9 mouse cellular contexts compared by ENCODE assay signal in genomic region chr12:69501346-69501730, GRCm38 (mm10).
DNase-seq lines count a peak whose midpoint lies in the region; ATAC-seq and TF ChIP-seq lines count a peak whose summit lies in the region.
"Had no signal": no experiment of that assay in that cellular context is flagged by ENCODE, and none has a peak within 500 bp of the region (broad histone marks: within the 10 kb centered on the region; RNA-seq: fewer than 3 reads in every experiment).

No protein-coding gene starts in this region.

- peaks cover 26 to 31% of the 10 kb centered on the region in 2 experiments for H3K4me1 ChIP-seq in heart, embryonic 14.5 days (ENCODE audit: control insufficient read depth in 2 of 2, insufficient read depth in 2 of 2, low read length in 2 of 2)
- H3K4me1 ChIP-seq in cortical plate, adult 2 months (ENCODE audit: control insufficient read depth, insufficient read depth, low read length) = peaks cover 2% of the 10 kb centered on the region; the same call in 1 of the 2 replicates
- peaks cover 5% of the 10 kb centered on the region for H3K4me1 ChIP-seq in hindbrain, embryonic 11.5 days (replicated peaks; ENCODE audit: control insufficient read depth, insufficient read depth, low read length)
- peaks cover 19% of the 10 kb centered on the region for H3K4me1 ChIP-seq in midbrain, embryonic 13.5 days (replicated peaks)

- WGBS in heart, embryonic 14.5 days = 45% methylated on average over 2 of the region's 2 CpGs
- WGBS in hindbrain, embryonic 11.5 days = 40% methylated on average over 2 of the region's 2 CpGs
- WGBS in midbrain, embryonic 13.5 days = 42% methylated on average over 2 of the region's 2 CpGs

- TF ChIP-seq POLR2A in cortical plate, adult 2 months (IDR thresholded peaks at IDR 0.05; ENCODE audit: extremely low read depth, insufficient read depth, low read length) = no peak

- DNase-seq in heart, adult 8-10 months (ENCODE audit: low spot score) = no peak
- DNase-seq in hindbrain, embryonic 11.5 days (ENCODE audit: low spot score) = no peak
- DNase-seq in frontal cortex, postnatal 10 days (ENCODE audit: low spot score in 2 of 2) = no peak
- no peak for DNase-seq in adrenal gland, adult (ENCODE audit: inconsistent age in 2 of 2, low spot score in 1 of 2)
- no peak for DNase-seq in cerebellum, adult 8-10 months
- DNase-seq: liver, embryonic 13.5 days had no signal

- H3K9me3 ChIP-seq in heart, embryonic 14.5 days (ENCODE audit: control insufficient read depth, low read length) = no peaks in the 10 kb centered on the region
- no peaks in the 10 kb centered on the region for H3K9me3 ChIP-seq in hindbrain, embryonic 11.5 days (ENCODE audit: control insufficient read depth, low read length)
- no peaks in the 10 kb centered on the region for H3K9me3 ChIP-seq in midbrain, embryonic 13.5 days
- H3K9me3 ChIP-seq: liver, embryonic 13.5 days had no signal

- no peak for ATAC-seq in heart, embryonic 14.5 days (ENCODE audit: insufficient number of reproducible peaks, insufficient read depth, low FRiP score, low read depth)
- no peak; the same call in 1 of the 2 replicates for ATAC-seq in hindbrain, embryonic 11.5 days (ENCODE audit: low FRiP score)
- ATAC-seq in midbrain, embryonic 13.5 days = no peak

- no peak overlapping the region for H3K4me3 ChIP-seq in heart, embryonic 14.5 days (ENCODE audit: control insufficient read depth in 1 of 2, insufficient read depth in 1 of 2, low read depth in 1 of 2, low read length in 2 of 2)
- H3K4me3 ChIP-seq in cortical plate, adult 2 months (ENCODE audit: insufficient read depth, low read length) = no peak overlapping the region
- no peak overlapping the region for H3K4me3 ChIP-seq in hindbrain, embryonic 11.5 days (ENCODE audit: low read depth, low read length)
- H3K4me3 ChIP-seq in midbrain, embryonic 13.5 days (replicated peaks) = no peak overlapping the region
- H3K4me3 ChIP-seq: liver, embryonic 13.5 days had no signal

- TF ChIP-seq CTCF in cortical plate, adult 2 months (IDR thresholded peaks at IDR 0.05; ENCODE audit: extremely low read depth, insufficient read depth, low read length) = no peak

- H3K9ac ChIP-seq in heart, embryonic 14.5 days (ENCODE audit: low read length) = peak overlapping the region; percentile 60; the same call in 1 of the 2 replicates
- H3K9ac ChIP-seq in hindbrain, embryonic 11.5 days (ENCODE audit: low read depth, low read length) = no peak overlapping the region
- no peak overlapping the region for H3K9ac ChIP-seq in midbrain, embryonic 13.5 days (replicated peaks)
- H3K9ac ChIP-seq: liver, embryonic 13.5 days had no signal

- no peaks in the 10 kb centered on the region for H3K36me3 ChIP-seq in heart, embryonic 14.5 days (ENCODE audit: control insufficient read depth, insufficient read depth, low read length)
- no peaks in the 10 kb centered on the region for H3K36me3 ChIP-seq in hindbrain, embryonic 11.5 days (ENCODE audit: control insufficient read depth, insufficient read depth, low read length)
- no peaks in the 10 kb centered on the region for H3K36me3 ChIP-seq in midbrain, embryonic 13.5 days
- H3K36me3 ChIP-seq: liver, embryonic 13.5 days had no signal

- peak overlapping the region; percentile 48 for H3K4me2 ChIP-seq in heart, embryonic 14.5 days (ENCODE audit: low read length)
- H3K4me2 ChIP-seq in hindbrain, embryonic 11.5 days (replicated peaks; ENCODE audit: low read depth, low read length) = peak overlapping the region; percentile 9; the same call in 1 of the 2 replicates
- H3K4me2 ChIP-seq in midbrain, embryonic 13.5 days (replicated peaks) = peak overlapping the region; percentile 33; the same call in 1 of the 2 replicates

- H3K27me3 ChIP-seq in heart, embryonic 14.5 days (ENCODE audit: control insufficient read depth, insufficient read depth, low read length) = no peaks in the 10 kb centered on the region
- H3K27me3 ChIP-seq in hindbrain, embryonic 11.5 days (ENCODE audit: control insufficient read depth, insufficient read depth, low read length) = no peaks in the 10 kb centered on the region
- H3K27me3 ChIP-seq in midbrain, embryonic 13.5 days = peaks cover 6% of the 10 kb centered on the region
- H3K27me3 ChIP-seq: liver, embryonic 13.5 days had no signal

- H3K27ac ChIP-seq in heart, embryonic 14.5 days (replicated peaks in 1 of 2; ENCODE audit: control insufficient read depth in 1 of 2, insufficient read depth in 1 of 2, low read depth in 2 of 2, low read length in 2 of 2) = peak overlapping the region; percentile 94 to 98
- peak overlapping the region; percentile 57; the same call in 1 of the 2 replicates for H3K27ac ChIP-seq in cortical plate, adult 2 months (ENCODE audit: insufficient read depth, low read length)
- no peak overlapping the region for H3K27ac ChIP-seq in hindbrain, embryonic 11.5 days (ENCODE audit: low read depth, low read length)
- no peak overlapping the region for H3K27ac ChIP-seq in midbrain, embryonic 13.5 days

Comparison
In these comparisons a context has a peak if more than half of its experiments do, and no peak if none do; other contexts are left out.
1. H3K27ac ChIP-seq: peak in heart, embryonic 14.5 days (2 of 2) and cortical plate, adult 2 months (single experiment); none in hindbrain, embryonic 11.5 days (single experiment) and midbrain, embryonic 13.5 days (single experiment).
2. Peak in every context shown above with its lines, with median percentiles within 50 percentile points of each other: H3K4me2 ChIP-seq.